Mouse (Mus musculus) neural tube, embryonic 11.5 days (tissue): ENCODE data around the gene Fosb. TPM values are rescaled to one million over a fixed set of nuclear protein-coding genes. Genes with fewer than 3 reads are reported as not detected.

Experiments
- ATAC-seq: fragments of 200-750 bp; cut with Nextera tagmentation; 2 replicates; pipeline ENCODE4 v1.8.0; 2017; ENCODE audit warnings: moderate number of reproducible peaks, mild to moderate bottlenecking, moderate TSS enrichment, moderate library complexity; ENCODE audit not compliant: insufficient read depth, low FRiP score, low TSS enrichment
- DNase-seq: peaks from one replicate; pipeline ENCODE4 v3.0.0-alpha.2; 2015; ENCODE audit warnings: low spot score
- H3K27ac ChIP-seq: fragments of 300-500 bp; sonication (generic); 2 replicates; pipeline ENCODE4 v1.5.1; 2014; ENCODE audit warnings: low read depth, mild to moderate bottlenecking, low read length
- H3K27me3 ChIP-seq: fragments of 300-500 bp; sonication (generic); 2 replicates; pipeline ENCODE4 v1.6.1; 2014; ENCODE audit warnings: mild to moderate bottlenecking, low read length, mixed read lengths; ENCODE audit not compliant: control insufficient read depth, insufficient read depth
- H3K36me3 ChIP-seq: fragments of 300-500 bp; sonication (generic); 2 replicates; pipeline ENCODE4 v1.6.1; 2014; ENCODE audit warnings: mild to moderate bottlenecking, low read length, moderate library complexity, mixed read lengths; ENCODE audit not compliant: control insufficient read depth, insufficient read depth
- H3K4me1 ChIP-seq: fragments of 300-500 bp; sonication (generic); 2 replicates; pipeline ENCODE4 v1.6.1; 2014; ENCODE audit warnings: low read length, mixed read lengths; ENCODE audit not compliant: control insufficient read depth, insufficient read depth
- H3K4me2 ChIP-seq: fragments of 300-500 bp; sonication (generic); 2 replicates; pipeline ENCODE4 v1.6.1; 2014; ENCODE audit warnings: low read depth, mild to moderate bottlenecking, moderate library complexity
- H3K4me3 ChIP-seq: fragments of 300-500 bp; sonication (generic); 2 replicates; pipeline ENCODE4 v1.5.1; 2014; ENCODE audit warnings: low read depth, low read length
- H3K9ac ChIP-seq: fragments of 300-500 bp; sonication (generic); 2 replicates; pipeline ENCODE4 v1.6.1; 2014; ENCODE audit warnings: mild to moderate bottlenecking, low read length
- H3K9me3 ChIP-seq: fragments of 300-500 bp; sonication (generic); 2 replicates; pipeline ENCODE4 v1.6.1; 2016; ENCODE audit warnings: low read length; ENCODE audit not compliant: control insufficient read depth
- WGBS: fragments of 180-500 bp; shearing (Covaris S2); extraction: QIAGEN DNeasy Blood & Tissue Kit; methylation state at CpG from one replicate; pipeline ENCODE4 v1.1.7; 2014; 5-methylcytosine and 5-hydroxymethylcytosine counted together
- polyA plus RNA-seq: library from polyadenylated mRNA; unstranded; fragments of >200 nt; fragmentation: Nextera tagmentation; extraction: Ambion mirVana; gene quantifications from 2 replicates; pipeline ENCODE4 v1.2.1, GENCODE M21; 2014

Fosb gene
- polyA plus RNA-seq, 1 experiment from 2014 or later = not detected

DNA sequence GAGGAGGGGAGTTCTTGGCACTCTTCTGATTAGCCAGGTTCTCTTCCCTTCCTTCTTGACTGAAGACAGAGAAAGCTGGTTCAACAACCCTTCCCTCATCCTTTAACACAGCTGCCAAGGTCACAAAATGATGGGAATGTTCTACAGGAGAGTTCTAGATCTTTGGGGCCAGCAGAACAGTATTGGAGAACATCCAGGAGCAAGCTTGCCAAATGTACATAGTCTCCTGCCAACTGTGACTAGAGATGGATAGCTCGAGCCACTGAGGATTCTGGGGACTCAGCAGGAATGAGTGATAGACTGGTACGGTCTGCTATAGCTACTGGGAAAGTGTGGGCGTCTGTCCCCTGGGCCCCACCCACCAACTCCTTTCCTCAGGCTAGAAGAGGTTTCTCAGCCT lies 51.5 kb downstream of the Fosb start:
- no peak overlapping the region for H3K4me3 ChIP-seq
- no peak overlapping the region for H3K9ac ChIP-seq
- H3K36me3 ChIP-seq = peaks cover 16% of the 10 kb centered on the region
- WGBS = 87% methylated on average over 3 of the region's 3 CpGs
- H3K4me2 ChIP-seq = no peak overlapping the region
- no peak for DNase-seq
- H3K27me3 ChIP-seq = no peaks in the 10 kb centered on the region
- no peak overlapping the region for H3K27ac ChIP-seq
- no peaks in the 10 kb centered on the region for H3K9me3 ChIP-seq
- no peak for ATAC-seq
- no peaks in the 10 kb centered on the region for H3K4me1 ChIP-seq

DNA sequence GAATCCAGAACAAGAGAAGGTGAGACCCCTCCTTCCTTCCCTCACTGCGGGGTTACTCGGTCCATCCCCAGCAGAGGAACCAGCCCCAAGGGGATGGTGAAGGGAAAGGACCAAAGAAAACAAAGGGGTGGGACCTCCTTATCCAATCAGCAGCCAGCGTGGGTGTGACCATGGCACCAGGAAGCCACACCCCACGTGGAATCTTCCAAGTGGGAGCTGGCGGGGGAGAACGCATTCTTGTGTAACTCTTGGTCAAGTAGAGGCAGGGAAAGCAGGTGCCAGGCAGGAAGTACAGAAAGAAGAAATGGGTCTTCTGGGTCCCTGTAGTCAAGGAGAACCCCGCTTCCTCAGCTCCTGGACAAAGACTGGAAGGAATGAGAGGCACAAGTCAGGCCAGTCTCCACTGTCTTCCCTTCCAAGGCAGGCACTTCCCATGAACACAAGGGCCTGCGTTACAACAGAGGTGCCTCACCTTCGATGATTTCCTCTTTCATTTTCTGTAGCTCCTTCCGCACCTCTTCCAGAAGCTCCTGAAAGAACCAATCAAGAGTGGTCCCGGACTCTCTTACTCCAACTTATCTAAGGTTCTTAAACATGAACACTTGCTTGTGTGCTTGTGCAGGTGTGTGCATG lies 52.3 kb downstream of the Fosb start:
- Histone ChIP-seq H3K9me3 (no peaks in the 10 kb centered on the region), H3K4me2 (no peak overlapping the region), H3K27ac (no peak overlapping the region), H3K4me3 (no peak overlapping the region), H3K36me3 (peaks cover 16% of the 10 kb centered on the region), H3K9ac (no peak overlapping the region), H3K4me1 (no peaks in the 10 kb centered on the region), H3K27me3 (no peaks in the 10 kb centered on the region)
- WGBS = 38% methylated on average over 11 of the region's 11 CpGs
- ATAC-seq = no peak
- DNase-seq = peak; percentile 69

DNA sequence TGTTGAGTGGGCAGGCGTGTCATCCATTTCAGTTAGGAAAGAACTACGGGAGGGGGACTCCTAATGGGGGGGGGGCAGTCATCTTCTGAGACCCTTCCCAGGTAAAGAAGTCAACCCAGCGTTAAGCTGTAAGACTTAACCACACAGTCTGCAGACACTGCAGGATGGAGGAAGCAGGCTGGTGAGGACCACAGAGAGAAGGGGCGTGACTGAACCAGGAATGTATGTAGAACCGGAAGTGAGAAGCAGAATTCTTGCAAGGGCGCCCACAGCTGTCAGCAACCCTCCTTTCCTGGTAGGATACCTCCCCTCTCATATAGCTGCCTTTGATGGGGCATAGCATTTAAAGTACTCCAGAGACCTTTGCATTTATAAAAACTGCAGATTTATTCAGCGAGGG lies 53.3 kb downstream of the Fosb start:
- Histone ChIP-seq H3K27ac (no peak overlapping the region), H3K9ac (no peak overlapping the region), H3K4me1 (no peaks in the 10 kb centered on the region), H3K36me3 (peaks cover 16% of the 10 kb centered on the region), H3K9me3 (no peaks in the 10 kb centered on the region), H3K27me3 (no peaks in the 10 kb centered on the region), H3K4me2 (no peak overlapping the region), H3K4me3 (no peak overlapping the region)
- WGBS = 92% methylated on average over 7 of the region's 7 CpGs
- ATAC-seq (no peak), DNase-seq (no peak)

DNA sequence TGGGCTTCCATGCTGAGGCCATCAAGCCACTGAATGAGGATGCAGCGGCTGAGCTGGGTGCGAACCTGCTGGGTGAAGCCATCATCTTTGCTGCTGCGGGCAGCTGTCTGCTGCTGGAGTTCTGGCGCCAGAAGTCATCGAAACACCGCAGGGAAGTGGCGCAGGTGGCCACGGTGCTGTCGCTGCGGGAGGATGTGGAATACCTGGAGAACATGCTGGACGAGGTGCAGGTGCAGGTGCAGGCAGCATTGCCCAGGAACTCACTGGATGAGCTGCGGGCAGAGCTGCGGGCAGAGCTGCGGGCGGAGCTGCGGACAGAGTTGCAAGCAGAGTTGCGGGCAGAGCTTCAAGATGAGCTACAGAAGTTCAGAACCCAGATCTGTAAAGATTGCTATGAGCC lies 54.5 kb downstream of the Fosb start:
- H3K36me3 ChIP-seq = peaks cover 12% of the 10 kb centered on the region
- H3K9ac ChIP-seq = no peak overlapping the region
- no peaks in the 10 kb centered on the region for H3K4me1 ChIP-seq
- ATAC-seq = no peak
- H3K27me3 ChIP-seq = no peaks in the 10 kb centered on the region
- 87% methylated on average over 17 of the region's 17 CpGs for WGBS
- no peak for DNase-seq
- H3K9me3 ChIP-seq = no peaks in the 10 kb centered on the region
- no peak overlapping the region for H3K4me2 ChIP-seq
- H3K4me3 ChIP-seq = no peak overlapping the region
- H3K27ac ChIP-seq = no peak overlapping the region

DNA sequence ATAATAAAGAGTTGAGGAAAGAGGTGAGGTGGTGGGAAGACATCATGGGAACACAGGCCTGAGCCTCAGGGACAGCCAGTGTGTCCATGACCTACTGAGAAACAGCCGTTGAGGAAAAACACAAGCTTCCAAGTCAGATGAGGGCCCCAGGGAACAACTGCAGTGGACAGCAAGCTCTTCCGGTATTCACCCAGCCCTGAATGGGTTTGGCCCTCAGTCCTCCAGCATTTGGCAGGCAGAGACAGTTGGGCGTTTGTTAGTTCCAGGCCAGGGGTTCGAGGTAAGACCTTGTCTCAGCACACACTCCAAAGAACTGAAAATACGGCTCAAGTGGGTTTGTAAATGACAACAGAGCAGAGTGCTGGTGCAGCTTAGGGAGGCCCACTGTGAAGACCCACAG lies 56.4 kb downstream of the Fosb start:
- H3K27me3 ChIP-seq = no peaks in the 10 kb centered on the region
- H3K4me2 ChIP-seq = no peak overlapping the region
- H3K4me3 ChIP-seq = no peak overlapping the region
- no peak overlapping the region for H3K27ac ChIP-seq
- 73% methylated on average over 5 of the region's 5 CpGs for WGBS
- no peaks in the 10 kb centered on the region for H3K9me3 ChIP-seq
- DNase-seq (no peak), ATAC-seq (no peak)
- no peaks in the 10 kb centered on the region for H3K4me1 ChIP-seq
- H3K9ac ChIP-seq = no peak overlapping the region
- H3K36me3 ChIP-seq = peaks cover 7% of the 10 kb centered on the region; the same call in 1 of the 2 replicates

Other genes with a start within 250 kb of the Fosb start
- 29.7 and 31.7 TPM in 2 replicates for gene Dmwd, start 233.8 kb downstream of the Fosb start, polyA plus RNA-seq
- 9.4 and 10.2 TPM in 2 replicates for gene Dmpk, start 226.2 kb downstream of the Fosb start, polyA plus RNA-seq
- 6.3 and 7.4 TPM in 2 replicates for gene Six5, start 215.5 kb downstream of the Fosb start, polyA plus RNA-seq
- 1.3 and 1.4 TPM in 2 replicates for gene Gm4969, start 191.7 kb downstream of the Fosb start, polyA plus RNA-seq
- 10.1 and 10.6 TPM in 2 replicates for gene Fbxo46, start 190.2 kb downstream of the Fosb start, polyA plus RNA-seq
- gene Qpctl, start 160.8 kb downstream of the Fosb start, polyA plus RNA-seq = 12.9 and 13.9 TPM in 2 replicates
- 148 and 152 TPM in 2 replicates for gene Snrpd2, start 160.3 kb downstream of the Fosb start, polyA plus RNA-seq
- 0.69 and 0.76 TPM in 2 replicates for gene Gipr, start 143.9 kb downstream of the Fosb start, polyA plus RNA-seq
- gene Eml2, start 133.6 kb downstream of the Fosb start, polyA plus RNA-seq = 1.3 and 2.0 TPM in 2 replicates
- gene Gpr4, start 97.5 kb downstream of the Fosb start, polyA plus RNA-seq = 2.4 and 2.6 TPM in 2 replicates
- gene Opa3, start 81.7 kb downstream of the Fosb start, polyA plus RNA-seq = 43.7 and 45.9 TPM in 2 replicates
- gene Vasp, start 38.2 kb downstream of the Fosb start, polyA plus RNA-seq = 54.6 and 57.6 TPM in 2 replicates
- gene Ppm1n, start 30.0 kb downstream of the Fosb start, polyA plus RNA-seq = not detected in 2 replicates
- gene Rtn2, start 27.4 kb downstream of the Fosb start, polyA plus RNA-seq = 58.2 and 60.2 TPM in 2 replicates
- gene Ercc1, start 34.7 kb upstream of the Fosb start, polyA plus RNA-seq = 91.8 and 93.3 TPM in 2 replicates
- gene Cd3eap, start 49.4 kb upstream of the Fosb start, polyA plus RNA-seq = 17.8 and 18.0 TPM in 2 replicates
- 3.4 and 4.7 TPM in 2 replicates for gene Ppp1r13l, start 49.7 kb upstream of the Fosb start, polyA plus RNA-seq
- gene Ercc2, start 72.0 kb upstream of the Fosb start, polyA plus RNA-seq = 12.4 and 14.6 TPM in 2 replicates
- gene Klc3, start 94.1 kb upstream of the Fosb start, polyA plus RNA-seq = 3.2 and 3.4 TPM in 2 replicates
- gene Ckm, start 94.7 kb upstream of the Fosb start, polyA plus RNA-seq = 0.41 and 0.69 TPM in 2 replicates
- gene Mark4, start 148.8 kb upstream of the Fosb start, polyA plus RNA-seq = 14.1 and 16.4 TPM in 2 replicates
- 1.2 and 1.6 TPM in 2 replicates for gene Exoc3l2, start 153.3 kb upstream of the Fosb start, polyA plus RNA-seq
- 2.0 and 2.7 TPM in 2 replicates for gene Bloc1s3, start 198.3 kb upstream of the Fosb start, polyA plus RNA-seq
- 49.3 and 54.0 TPM in 2 replicates for gene Trappc6a, start 198.3 kb upstream of the Fosb start, polyA plus RNA-seq
- gene Nkpd1, start 207.8 kb upstream of the Fosb start, polyA plus RNA-seq = not detected in 2 replicates